Mouse (Mus musculus): ENCODE measurements at regions not wholly inside any gene's neighbourhood (a gene's known extent, or its start where the extent isn't known, plus 50 kb on each side); places are given as distances from the start of the nearest gene placed in this dataset.
A peak's percentile ranks its signal among the peaks of the same experiment; 100 is the strongest.

DNA sequence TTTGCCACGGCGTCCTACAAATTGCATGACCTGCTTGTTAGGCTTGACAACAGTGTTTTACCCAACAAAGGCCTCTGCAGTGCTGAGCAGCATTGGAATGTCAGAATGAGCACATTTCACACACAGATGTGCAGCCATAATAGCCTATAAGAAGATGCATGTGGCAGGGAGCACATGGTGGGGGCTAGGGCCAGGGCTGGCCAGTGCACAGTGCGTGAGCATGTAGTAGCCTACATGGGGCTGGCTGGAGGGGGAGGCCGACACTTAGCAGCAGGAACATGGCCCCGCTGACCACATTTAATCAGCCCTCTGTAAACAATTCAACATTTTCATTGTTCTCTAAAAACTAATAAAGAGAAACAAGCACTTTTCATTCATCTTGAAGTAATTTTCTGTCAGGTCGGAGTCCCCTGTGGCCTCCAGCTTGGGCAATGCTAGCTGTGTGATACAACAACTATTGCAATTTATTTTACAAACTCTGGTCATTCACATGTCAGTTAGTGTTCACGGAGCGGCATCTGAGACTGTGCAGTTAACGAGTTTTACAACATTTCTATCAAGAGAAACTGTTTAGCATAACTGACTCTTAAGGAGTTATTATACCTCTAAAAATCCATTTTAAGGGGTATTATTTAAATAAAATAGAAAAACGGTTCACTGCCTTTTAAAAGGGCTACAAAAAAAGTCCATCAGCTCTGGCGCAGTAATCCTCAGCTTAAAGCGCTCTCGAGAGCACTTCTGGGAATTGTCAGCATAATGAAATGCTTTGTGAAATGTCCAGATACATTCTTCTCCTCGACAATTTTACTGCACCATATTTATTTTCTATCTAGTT lies 246.6 kb upstream of the Nr2f1 start:
- Histone ChIP-seq H3K27ac (ENCODE audit: low read depth, low read length) (no peak overlapping the region), H3K4me2 (ENCODE audit: low read depth) (no peak overlapping the region), H3K9me3 (ENCODE audit: control insufficient read depth, low read length) (no peaks in the 10 kb centered on the region), H3K27me3 (ENCODE audit: control insufficient read depth, insufficient read depth, low read length) (no peaks in the 10 kb centered on the region), H3K36me3 (ENCODE audit: control insufficient read depth, insufficient read depth, low read length) (no peaks in the 10 kb centered on the region), H3K4me3 (ENCODE audit: low read depth, low read length) (no peak overlapping the region), H3K9ac (ENCODE audit: low read length) (no peak overlapping the region), H3K4me1 (ENCODE audit: control insufficient read depth, insufficient read depth, low read length) (peaks cover 15% of the 10 kb centered on the region; the same call in 1 of the 2 replicates)
- ATAC-seq (ENCODE audit: insufficient read depth, low FRiP score, low TSS enrichment) (peak; percentile 94), DNase-seq (ENCODE audit: low spot score) (peak; percentile 67)
- WGBS = 40% methylated on average over 14 of the region's 14 CpGs

GRCm38 (mm10) chr13:78444691-78445349 lies 245.3 kb upstream of the Nr2f1 start:
- H3K4me2 ChIP-seq (ENCODE audit: low read depth) = no peak overlapping the region
- H3K4me3 ChIP-seq (ENCODE audit: low read depth, low read length) = no peak overlapping the region
- no peaks in the 10 kb centered on the region for H3K27me3 ChIP-seq (ENCODE audit: control insufficient read depth, insufficient read depth, low read length)
- H3K36me3 ChIP-seq (ENCODE audit: control insufficient read depth, insufficient read depth, low read length) = no peaks in the 10 kb centered on the region
- ATAC-seq (ENCODE audit: insufficient read depth, low FRiP score, low TSS enrichment) = no peak
- DNase-seq (ENCODE audit: low spot score) = no peak
- H3K4me1 ChIP-seq (ENCODE audit: control insufficient read depth, insufficient read depth, low read length) = peaks cover 15% of the 10 kb centered on the region; the same call in 1 of the 2 replicates
- H3K9ac ChIP-seq (ENCODE audit: low read length) = no peak overlapping the region
- no peaks in the 10 kb centered on the region for H3K9me3 ChIP-seq (ENCODE audit: control insufficient read depth, low read length)
- H3K27ac ChIP-seq (ENCODE audit: low read depth, low read length) = no peak overlapping the region
- 79% methylated on average over 8 of the region's 8 CpGs for WGBS

GRCm38 (mm10) chr13:78428469-78428868 lies 228.9 kb upstream of the Nr2f1 start:
- Histone ChIP-seq H3K27ac (ENCODE audit: low read depth, low read length) (peak overlapping the region; percentile 63; the same call in 1 of the 2 replicates), H3K9me3 (ENCODE audit: control insufficient read depth, low read length) (no peaks in the 10 kb centered on the region), H3K36me3 (ENCODE audit: control insufficient read depth, insufficient read depth, low read length) (no peaks in the 10 kb centered on the region), H3K4me2 (ENCODE audit: low read depth) (no peak overlapping the region), H3K9ac (ENCODE audit: low read length) (no peak overlapping the region), H3K4me3 (ENCODE audit: low read depth, low read length) (no peak overlapping the region), H3K4me1 (ENCODE audit: control insufficient read depth, insufficient read depth, low read length) (peaks cover 4% of the 10 kb centered on the region), H3K27me3 (ENCODE audit: control insufficient read depth, insufficient read depth, low read length) (no peaks in the 10 kb centered on the region)
- no peak; the same call in 1 of the 2 replicates for ATAC-seq (ENCODE audit: insufficient read depth, low FRiP score, low TSS enrichment)
- WGBS = 54% methylated on average over 4 of the region's 4 CpGs
- DNase-seq (ENCODE audit: low spot score) = no peak

GRCm38 (mm10) chr13:78428084-78428445 lies 228.5 kb upstream of the Nr2f1 start:
- Histone ChIP-seq H3K9me3 (ENCODE audit: control insufficient read depth, low read length) (no peaks in the 10 kb centered on the region), H3K4me3 (ENCODE audit: low read depth, low read length) (no peak overlapping the region), H3K4me1 (ENCODE audit: control insufficient read depth, insufficient read depth, low read length) (peaks cover 4% of the 10 kb centered on the region), H3K27ac (ENCODE audit: low read depth, low read length) (peak overlapping the region; percentile 63; the same call in 1 of the 2 replicates), H3K9ac (ENCODE audit: low read length) (no peak overlapping the region), H3K4me2 (ENCODE audit: low read depth) (peak overlapping the region; percentile 1), H3K27me3 (ENCODE audit: control insufficient read depth, insufficient read depth, low read length) (no peaks in the 10 kb centered on the region), H3K36me3 (ENCODE audit: control insufficient read depth, insufficient read depth, low read length) (no peaks in the 10 kb centered on the region)
- 7% methylated on average over 9 of the region's 9 CpGs for WGBS
- ATAC-seq (ENCODE audit: insufficient read depth, low FRiP score, low TSS enrichment) = peak; percentile 37
- no peak for DNase-seq (ENCODE audit: low spot score)

GRCm38 (mm10) chr13:78427141-78428083 lies 227.9 kb upstream of the Nr2f1 start:
- H3K4me1 ChIP-seq (ENCODE audit: control insufficient read depth, insufficient read depth, low read length) = peaks cover 4% of the 10 kb centered on the region
- no peaks in the 10 kb centered on the region for H3K36me3 ChIP-seq (ENCODE audit: control insufficient read depth, insufficient read depth, low read length)
- H3K9me3 ChIP-seq (ENCODE audit: control insufficient read depth, low read length) = no peaks in the 10 kb centered on the region
- peak overlapping the region; percentile 14; the same call in 1 of the 2 replicates for H3K27ac ChIP-seq (ENCODE audit: low read depth, low read length)
- no peaks in the 10 kb centered on the region for H3K27me3 ChIP-seq (ENCODE audit: control insufficient read depth, insufficient read depth, low read length)
- H3K9ac ChIP-seq (ENCODE audit: low read length) = 0 out of 2 replicates have a peak overlapping the region, but pooled peaks have one; percentile 19
- 8% methylated on average over 24 of the region's 24 CpGs for WGBS
- H3K4me3 ChIP-seq (ENCODE audit: low read depth, low read length) = 0 out of 2 replicates have a peak overlapping the region, but pooled peaks have one; percentile 6
- peak; percentile 81 for DNase-seq (ENCODE audit: low spot score)
- H3K4me2 ChIP-seq (ENCODE audit: low read depth) = peak overlapping the region; percentile 37
- ATAC-seq (ENCODE audit: insufficient read depth, low FRiP score, low TSS enrichment) = peak; percentile 94

DNA sequence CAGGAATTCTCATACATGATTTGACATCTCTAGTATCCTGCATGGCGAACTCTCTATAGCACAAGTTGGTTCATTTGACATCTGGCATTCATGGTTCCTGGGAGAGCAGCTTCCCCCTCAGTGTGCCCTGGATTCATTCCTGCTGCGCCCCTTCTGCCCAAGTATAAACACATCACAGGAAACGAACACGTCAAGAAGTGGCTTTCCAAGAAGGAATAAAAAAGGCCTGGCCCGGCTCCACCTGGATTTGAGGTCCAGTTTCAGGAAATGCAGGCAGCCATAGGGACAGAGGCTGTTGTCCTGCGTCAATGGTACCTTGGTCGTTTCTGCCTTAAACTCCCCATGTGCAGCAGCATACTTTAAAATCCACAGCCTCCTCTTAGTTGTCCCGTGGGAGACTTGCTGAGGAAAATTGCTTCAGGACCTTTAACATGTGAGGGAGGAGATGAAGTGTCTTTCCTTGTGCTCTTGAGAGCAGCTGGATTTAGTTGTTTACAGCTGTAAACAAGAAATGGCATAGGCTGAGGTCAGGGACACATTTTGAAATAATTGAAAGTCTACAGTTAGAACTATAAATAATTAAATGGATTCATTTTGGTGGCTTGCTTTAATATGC lies 226.9 kb upstream of the Nr2f1 start:
- H3K27me3 ChIP-seq (ENCODE audit: control insufficient read depth, insufficient read depth, low read length) = no peaks in the 10 kb centered on the region
- WGBS = 32% methylated on average over 8 of the region's 8 CpGs
- H3K4me1 ChIP-seq (ENCODE audit: control insufficient read depth, insufficient read depth, low read length) = peaks cover 4% of the 10 kb centered on the region
- no peak overlapping the region for H3K27ac ChIP-seq (ENCODE audit: low read depth, low read length)
- no peaks in the 10 kb centered on the region for H3K36me3 ChIP-seq (ENCODE audit: control insufficient read depth, insufficient read depth, low read length)
- no peaks in the 10 kb centered on the region for H3K9me3 ChIP-seq (ENCODE audit: control insufficient read depth, low read length)
- DNase-seq (ENCODE audit: low spot score) = no peak
- H3K4me3 ChIP-seq (ENCODE audit: low read depth, low read length) = no peak overlapping the region
- no peak overlapping the region for H3K9ac ChIP-seq (ENCODE audit: low read length)
- no peak for ATAC-seq (ENCODE audit: insufficient read depth, low FRiP score, low TSS enrichment)
- H3K4me2 ChIP-seq (ENCODE audit: low read depth) = no peak overlapping the region

DNA sequence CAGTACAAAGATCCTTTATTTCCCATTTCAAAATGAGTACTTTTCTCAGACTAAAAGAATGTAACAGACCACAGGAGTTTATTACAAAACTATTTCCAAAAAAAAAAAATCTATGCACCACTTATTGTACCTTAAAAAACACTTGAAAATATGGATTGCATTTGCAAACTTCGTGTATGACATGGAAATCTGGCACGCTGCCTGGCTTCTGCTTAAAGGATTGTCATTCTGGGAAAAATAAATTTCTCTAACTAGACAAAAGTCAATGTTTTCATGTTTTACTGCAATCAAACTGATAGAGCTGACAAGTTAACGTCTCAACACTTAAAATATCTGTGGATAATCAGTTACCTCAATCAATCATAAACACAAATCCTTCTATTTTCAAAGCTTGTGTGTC lies 205.5 kb upstream of the Nr2f1 start:
- WGBS = 76% methylated on average over 3 of the region's 3 CpGs
- Histone ChIP-seq H3K4me2 (ENCODE audit: low read depth) (no peak overlapping the region), H3K9me3 (ENCODE audit: control insufficient read depth, low read length) (no peaks in the 10 kb centered on the region), H3K4me3 (ENCODE audit: low read depth, low read length) (no peak overlapping the region), H3K27ac (ENCODE audit: low read depth, low read length) (no peak overlapping the region), H3K4me1 (ENCODE audit: control insufficient read depth, insufficient read depth, low read length) (no peaks in the 10 kb centered on the region), H3K9ac (ENCODE audit: low read length) (no peak overlapping the region), H3K27me3 (ENCODE audit: control insufficient read depth, insufficient read depth, low read length) (no peaks in the 10 kb centered on the region), H3K36me3 (ENCODE audit: control insufficient read depth, insufficient read depth, low read length) (no peaks in the 10 kb centered on the region)
- DNase-seq (ENCODE audit: low spot score) (no peak), ATAC-seq (ENCODE audit: insufficient read depth, low FRiP score, low TSS enrichment) (no peak)

- Histone ChIP-seq H3K4me2 (ENCODE audit: low read depth) (no peak overlapping the region), H3K27me3 (ENCODE audit: control insufficient read depth, insufficient read depth, low read length) (no peaks in the 10 kb centered on the region), H3K27ac (ENCODE audit: low read depth, low read length) (no peak overlapping the region), H3K36me3 (ENCODE audit: control insufficient read depth, insufficient read depth, low read length) (no peaks in the 10 kb centered on the region), H3K4me1 (ENCODE audit: control insufficient read depth, insufficient read depth, low read length) (no peaks in the 10 kb centered on the region), H3K9me3 (ENCODE audit: control insufficient read depth, low read length) (no peaks in the 10 kb centered on the region), H3K4me3 (ENCODE audit: low read depth, low read length) (no peak overlapping the region), H3K9ac (ENCODE audit: low read length) (no peak overlapping the region)
- 75% methylated on average over 2 of the region's 2 CpGs for WGBS
- DNase-seq (ENCODE audit: low spot score) (no peak), ATAC-seq (ENCODE audit: insufficient read depth, low FRiP score, low TSS enrichment) (no peak)
Observed at GRCm38 (mm10) chr13:78383761-78384160, 184.2 kb upstream of the Nr2f1 start.

Measured in neural tube, embryonic 11.5 days (tissue).